Mouse (Mus musculus) midbrain, embryonic 13.5 days (tissue): ENCODE data around the gene Tomt. TPM values are rescaled to one million over a fixed set of nuclear protein-coding genes. Genes with fewer than 3 reads are reported as not detected.

Experiments
- ATAC-seq: fragments of 200-750 bp; cut with Nextera tagmentation; 2 replicates; pipeline ENCODE4 v1.8.0; 2017; ENCODE audit warnings: mild to moderate bottlenecking, moderate TSS enrichment, moderate library complexity
- H3K27ac ChIP-seq: fragments of 300-500 bp; sonication (generic); 2 replicates; pipeline ENCODE4 v1.5.1; 2015; ENCODE audit warnings: inconsistent platforms, mild to moderate bottlenecking, moderate library complexity
- H3K27me3 ChIP-seq: fragments of 300-500 bp; sonication (generic); 2 replicates; pipeline ENCODE4 v1.6.1; 2015; ENCODE audit warnings: mild to moderate bottlenecking, inconsistent platforms
- H3K36me3 ChIP-seq: fragments of 300-500 bp; sonication (generic); 2 replicates; pipeline ENCODE4 v1.6.1; 2015; ENCODE audit warnings: mild to moderate bottlenecking, inconsistent platforms
- H3K4me1 ChIP-seq: fragments of 300-500 bp; sonication (generic); replicated peaks from 2 replicates; pipeline ENCODE4 v1.6.1; 2015; ENCODE audit warnings: inconsistent platforms
- H3K4me2 ChIP-seq: fragments of 300-500 bp; sonication (generic); replicated peaks from 2 replicates; pipeline ENCODE4 v1.6.1; 2015; ENCODE audit warnings: moderate library complexity, mild to moderate bottlenecking, inconsistent platforms
- H3K4me3 ChIP-seq: fragments of 300-500 bp; sonication (generic); replicated peaks from 2 replicates; pipeline ENCODE4 v1.5.1; 2015; ENCODE audit warnings: mild to moderate bottlenecking, inconsistent platforms
- H3K9ac ChIP-seq: fragments of 300-500 bp; sonication (generic); replicated peaks from 2 replicates; pipeline ENCODE4 v1.6.1; 2015; ENCODE audit warnings: mild to moderate bottlenecking, inconsistent platforms
- H3K9me3 ChIP-seq: fragments of 300-500 bp; sonication (generic); 2 replicates; pipeline ENCODE4 v1.6.1; 2016; ENCODE audit warnings: mild to moderate bottlenecking, inconsistent platforms
- WGBS: fragments of 180-500 bp; shearing (Covaris S2); methylation state at CpG from one replicate; pipeline ENCODE4 v1.1.7; 2015; 5-methylcytosine and 5-hydroxymethylcytosine counted together
- polyA plus RNA-seq: library from polyadenylated mRNA; unstranded; fragments of >200 nt; fragmentation: Nextera tagmentation; extraction: Ambion mirVana; gene quantifications from 2 replicates; pipeline ENCODE4 v1.2.1, GENCODE M21; 2015

The Tomt gene
- polyA plus RNA-seq, 1 experiment from 2014 or later, result 0.35 TPM

- Histone ChIP-seq H3K27me3 (no peaks in the 10 kb centered on the region), H3K4me1 (0 out of 2 replicates have a peak, but pooled peaks cover 4% of the 10 kb centered on the region), H3K36me3 (no peaks in the 10 kb centered on the region), H3K4me3 (no peak overlapping the region), H3K27ac (no peak overlapping the region; the same call in 1 of the 2 replicates), H3K9ac (no peak overlapping the region), H3K9me3 (no peaks in the 10 kb centered on the region), H3K4me2 (no peak overlapping the region)
- ATAC-seq, result peak; percentile 80
- 28% methylated on average over 7 of the region's 7 CpGs for WGBS
These were observed 37.0 kb downstream of the Tomt start for GRCm38 (mm10) chr7:101869163-101869500.

- Histone ChIP-seq H3K27me3 (no peaks in the 10 kb centered on the region), H3K4me3 (no peak overlapping the region), H3K4me2 (no peak overlapping the region), H3K4me1 (0 out of 2 replicates have a peak, but pooled peaks cover 4% of the 10 kb centered on the region), H3K9me3 (no peaks in the 10 kb centered on the region), H3K9ac (no peak overlapping the region), H3K36me3 (no peaks in the 10 kb centered on the region), H3K27ac (no peak overlapping the region; the same call in none of the 2 replicates)
- WGBS, result 37% methylated on average over 13 of the region's 13 CpGs
- peak; percentile 67 for ATAC-seq
These were observed 37.7 kb downstream of the Tomt start for GRCm38 (mm10) chr7:101868241-101869162.

- no peaks in the 10 kb centered on the region for H3K9me3 ChIP-seq
- no peaks in the 10 kb centered on the region for H3K36me3 ChIP-seq
- WGBS, result 96% methylated on average over 4 of the region's 4 CpGs
- H3K4me3 ChIP-seq, result no peak overlapping the region
- no peak overlapping the region for H3K4me2 ChIP-seq
- no peak overlapping the region for H3K27ac ChIP-seq
- H3K9ac ChIP-seq, result no peak overlapping the region
- H3K4me1 ChIP-seq, result 0 out of 2 replicates have a peak, but pooled peaks cover 4% of the 10 kb centered on the region
- no peak for ATAC-seq
- H3K27me3 ChIP-seq, result no peaks in the 10 kb centered on the region
These were observed 38.7 kb downstream of the Tomt start for GRCm38 (mm10) chr7:101867482-101867881.

GRCm38 (mm10) chr7:101866491-101867265 is 39.5 kb downstream of the Tomt start:
- Histone ChIP-seq H3K27me3 (no peaks in the 10 kb centered on the region), H3K4me2 (no peak overlapping the region), H3K4me1 (0 out of 2 replicates have a peak, but pooled peaks cover 4% of the 10 kb centered on the region), H3K36me3 (no peaks in the 10 kb centered on the region), H3K27ac (no peak overlapping the region), H3K4me3 (no peak overlapping the region), H3K9ac (no peak overlapping the region), H3K9me3 (no peaks in the 10 kb centered on the region)
- 79% methylated on average over 11 of the region's 11 CpGs for WGBS
- ATAC-seq, result no peak

GRCm38 (mm10) chr7:101863415-101863814 is 42.7 kb downstream of the Tomt start, which contains the start of gene Anapc15:
Gene Anapc15 (plus strand): TSS chr7:101863715.
- ATAC-seq, result no peak
- Histone ChIP-seq H3K27ac (no peak within 1 kb of the TSS), H3K27me3 (no peaks in the 10 kb centered on the region), H3K36me3 (no peaks in the 10 kb centered on the region), H3K4me1 (no peaks in the 10 kb centered on the region), H3K4me2 (no peak within 1 kb of the TSS), H3K4me3 (no peak within 1 kb of the TSS), H3K9ac (no peak within 1 kb of the TSS), H3K9me3 (no peaks in the 10 kb centered on the region)
- 88% methylated on average over 3 of the region's 3 CpGs for WGBS

GRCm38 (mm10) chr7:101862291-101862690 is 43.9 kb downstream of the Tomt start:
- Histone ChIP-seq H3K36me3 (no peaks in the 10 kb centered on the region), H3K9me3 (no peaks in the 10 kb centered on the region), H3K9ac (no peak overlapping the region), H3K27ac (no peak overlapping the region), H3K4me3 (no peak overlapping the region), H3K4me2 (no peak overlapping the region), H3K27me3 (no peaks in the 10 kb centered on the region), H3K4me1 (no peaks in the 10 kb centered on the region)
- ATAC-seq, result no peak
- 67% methylated on average over 3 of the region's 3 CpGs for WGBS

- Histone ChIP-seq H3K27ac (no peak overlapping the region), H3K4me2 (no peak overlapping the region), H3K4me3 (no peak overlapping the region), H3K9me3 (no peaks in the 10 kb centered on the region), H3K27me3 (no peaks in the 10 kb centered on the region), H3K36me3 (no peaks in the 10 kb centered on the region), H3K9ac (no peak overlapping the region), H3K4me1 (no peaks in the 10 kb centered on the region)
- no peak for ATAC-seq
These were observed 45.2 kb downstream of the Tomt start for GRCm38 (mm10) chr7:101860978-101861377.

- WGBS, result 87% methylated on average over 9 of the region's 9 CpGs
- Histone ChIP-seq H3K9ac (no peak overlapping the region), H3K36me3 (no peaks in the 10 kb centered on the region), H3K9me3 (no peaks in the 10 kb centered on the region), H3K4me3 (no peak overlapping the region), H3K4me2 (no peak overlapping the region), H3K27ac (no peak overlapping the region), H3K4me1 (no peaks in the 10 kb centered on the region), H3K27me3 (no peaks in the 10 kb centered on the region)
- ATAC-seq, result no peak
These were observed 47.8 kb downstream of the Tomt start for GRCm38 (mm10) chr7:101858362-101858761.

- H3K4me2 ChIP-seq, result no peak within 1 kb of the TSS
- no peaks in the 10 kb centered on the region for H3K4me1 ChIP-seq
- no peaks in the 10 kb centered on the region for H3K36me3 ChIP-seq
- no peaks in the 10 kb centered on the region for H3K9me3 ChIP-seq
- no peak within 1 kb of the TSS for H3K9ac ChIP-seq
- no peak within 1 kb of the TSS for H3K4me3 ChIP-seq
- WGBS, result 85% methylated on average over 4 of the region's 4 CpGs
- no peak within 1 kb of the TSS for H3K27ac ChIP-seq
- no peak for ATAC-seq
- H3K27me3 ChIP-seq, result no peaks in the 10 kb centered on the region
These were observed 49.1 kb downstream of the Tomt start, which contains the start of gene Folr2 for GRCm38 (mm10) chr7:101857094-101857493. Gene Folr2 (minus strand): TSS chr7:101857194.

GRCm38 (mm10) chr7:101853816-101854215 is 52.3 kb downstream of the Tomt start:
- no peak overlapping the region for H3K9ac ChIP-seq
- H3K27ac ChIP-seq, result no peak overlapping the region
- no peak overlapping the region for H3K4me2 ChIP-seq
- 90% methylated on average over 2 of the region's 2 CpGs for WGBS
- H3K36me3 ChIP-seq, result no peaks in the 10 kb centered on the region
- ATAC-seq, result no peak
- no peaks in the 10 kb centered on the region for H3K4me1 ChIP-seq
- no peaks in the 10 kb centered on the region for H3K9me3 ChIP-seq
- no peak overlapping the region for H3K4me3 ChIP-seq
- H3K27me3 ChIP-seq, result no peaks in the 10 kb centered on the region

- Histone ChIP-seq H3K27me3 (no peaks in the 10 kb centered on the region), H3K9me3 (no peaks in the 10 kb centered on the region), H3K4me2 (no peak overlapping the region), H3K36me3 (no peaks in the 10 kb centered on the region), H3K27ac (no peak overlapping the region), H3K9ac (no peak overlapping the region), H3K4me3 (no peak overlapping the region), H3K4me1 (no peaks in the 10 kb centered on the region)
- WGBS, result 85% methylated on average over 6 of the region's 6 CpGs
- ATAC-seq, result no peak
These were observed 53.3 kb downstream of the Tomt start for GRCm38 (mm10) chr7:101852846-101853245.

GRCm38 (mm10) chr7:101851689-101852088 is 54.5 kb downstream of the Tomt start:
- no peaks in the 10 kb centered on the region for H3K9me3 ChIP-seq
- no peak overlapping the region for H3K27ac ChIP-seq

More at GRCm38 (mm10) chr7:101851689-101852088, 54.5 kb downstream of the Tomt start:
- H3K4me2 ChIP-seq, result no peak overlapping the region
- H3K4me3 ChIP-seq, result no peak overlapping the region
- no peaks in the 10 kb centered on the region for H3K36me3 ChIP-seq
- H3K27me3 ChIP-seq, result no peaks in the 10 kb centered on the region
- ATAC-seq, result no peak
- WGBS, result 94% methylated on average over 6 of the region's 6 CpGs
- no peaks in the 10 kb centered on the region for H3K4me1 ChIP-seq
- no peak overlapping the region for H3K9ac ChIP-seq
